Mouse (Mus musculus) embryonic facial prominence, embryonic 14.5 days (tissue): ENCODE measurements around the gene Map3k13. TPM values are rescaled to one million over a fixed set of nuclear protein-coding genes. Genes with fewer than 3 reads are reported as not detected.

Source experiments
- ATAC-seq: fragments of 200-750 bp; cut with Nextera tagmentation; 2 replicates; pipeline ENCODE4 v1.8.0; 2017; ENCODE audit warnings: low read depth, moderate number of reproducible peaks, moderate TSS enrichment
- DNase-seq: peaks from one replicate; pipeline ENCODE4 v3.0.0-alpha.2; 2015; ENCODE audit warnings: low spot score
- H3K27ac ChIP-seq: fragments of 300-500 bp; sonication (generic); replicated peaks from 2 replicates; pipeline ENCODE4 v1.5.1; 2014; ENCODE audit warnings: low read depth, mild to moderate bottlenecking, low read length, moderate library complexity
- H3K27me3 ChIP-seq: fragments of 300-500 bp; sonication (generic); replicated peaks from 2 replicates; pipeline ENCODE4 v1.6.1; 2014; ENCODE audit warnings: low read length; ENCODE audit not compliant: control insufficient read depth, insufficient read depth
- H3K36me3 ChIP-seq: fragments of 300-500 bp; sonication (generic); 2 replicates; pipeline ENCODE4 v1.6.1; 2014; ENCODE audit warnings: low read length, mixed read lengths; ENCODE audit not compliant: control insufficient read depth, insufficient read depth
- H3K4me1 ChIP-seq: fragments of 300-500 bp; sonication (generic); 2 replicates; pipeline ENCODE4 v1.6.1; 2014; ENCODE audit warnings: antibody characterized with exemption, low read length; ENCODE audit not compliant: control insufficient read depth, insufficient read depth
- H3K4me2 ChIP-seq: fragments of 300-500 bp; sonication (generic); 2 replicates; pipeline ENCODE4 v1.6.1; 2014; ENCODE audit warnings: low read depth, mild to moderate bottlenecking, low read length, moderate library complexity, mixed read lengths
- H3K4me3 ChIP-seq: fragments of 300-500 bp; sonication (generic); 2 replicates; pipeline ENCODE4 v1.5.1; 2014; ENCODE audit warnings: low read depth, mild to moderate bottlenecking, low read length
- H3K9ac ChIP-seq: fragments of 300-500 bp; sonication (generic); 2 replicates; pipeline ENCODE4 v1.6.1; 2014; ENCODE audit warnings: low read depth, mild to moderate bottlenecking, low read length, moderate library complexity, mixed read lengths
- H3K9me3 ChIP-seq: fragments of 300-500 bp; sonication (generic); 2 replicates; pipeline ENCODE4 v1.6.1; 2016; ENCODE audit warnings: low read length; ENCODE audit not compliant: control insufficient read depth
- WGBS: fragments of 180-500 bp; shearing (Covaris S2); extraction: QIAGEN DNeasy Blood & Tissue Kit; methylation state at CpG from one replicate; pipeline ENCODE4 v1.1.7; 2014; 5-methylcytosine and 5-hydroxymethylcytosine counted together
- polyA plus RNA-seq: library from polyadenylated mRNA; unstranded; fragments of >200 nt; fragmentation: Nextera tagmentation; extraction: Ambion mirVana; gene quantifications from 2 replicates; pipeline ENCODE4 v1.2.1, GENCODE M21; 2014

Map3k13 gene
- polyA plus RNA-seq, 1 experiment from 2014 or later: 0.95 TPM

DNA sequence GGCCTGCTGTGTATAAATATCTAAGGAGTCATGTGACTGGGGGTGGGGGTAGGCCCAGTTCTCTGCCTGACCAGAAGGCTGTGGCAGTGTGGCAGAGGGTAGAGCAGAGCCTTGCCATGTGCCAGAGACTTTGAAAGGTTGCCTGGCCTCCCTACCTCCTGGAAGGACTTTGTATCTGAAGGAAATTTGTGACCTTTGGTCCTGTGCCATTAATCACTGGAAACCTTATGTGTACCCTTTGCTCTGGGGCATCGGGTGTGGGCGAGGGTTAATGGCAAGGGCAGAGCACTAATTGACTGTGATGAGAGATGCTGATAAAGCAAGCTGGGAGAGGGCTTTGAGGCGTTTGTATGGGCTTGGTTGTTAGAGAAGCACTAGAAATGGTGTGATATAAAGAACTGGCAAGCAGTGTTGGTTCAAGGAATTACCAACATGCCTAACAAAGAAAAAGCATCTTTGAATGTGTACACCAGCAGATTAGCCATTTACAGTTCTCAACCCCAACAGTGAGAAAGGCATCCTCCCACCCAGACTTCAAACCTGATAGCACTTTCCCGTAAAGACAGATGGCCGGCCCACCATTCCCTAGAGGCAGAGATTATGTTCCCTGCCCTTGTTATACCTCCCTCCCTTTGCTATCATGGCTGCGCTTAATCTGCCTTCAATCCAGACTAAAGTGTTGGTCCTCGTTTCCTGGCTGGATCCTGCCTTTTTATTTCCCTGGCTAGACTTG, 71.3 kb downstream of the Map3k13 start:
- H3K4me3 ChIP-seq: no peak overlapping the region
- DNase-seq (no peak), ATAC-seq (no peak)
- no peaks in the 10 kb centered on the region for H3K9me3 ChIP-seq
- peaks cover 5% of the 10 kb centered on the region; the same call in 1 of the 2 replicates for H3K4me1 ChIP-seq
- no peaks in the 10 kb centered on the region for H3K36me3 ChIP-seq
- no peaks in the 10 kb centered on the region for H3K27me3 ChIP-seq
- WGBS: 28% methylated on average over 7 of the region's 7 CpGs
- H3K4me2 ChIP-seq: no peak overlapping the region
- H3K9ac ChIP-seq: no peak overlapping the region
- H3K27ac ChIP-seq: no peak overlapping the region

- ATAC-seq (no peak), DNase-seq (no peak)
- H3K9me3 ChIP-seq: no peaks in the 10 kb centered on the region
- H3K4me3 ChIP-seq: no peak overlapping the region
- H3K4me1 ChIP-seq: peaks cover 5% of the 10 kb centered on the region; the same call in 1 of the 2 replicates
- no peak overlapping the region for H3K9ac ChIP-seq
- no peaks in the 10 kb centered on the region for H3K27me3 ChIP-seq
- no peak overlapping the region for H3K27ac ChIP-seq
- no peak overlapping the region for H3K4me2 ChIP-seq
- WGBS: 55% methylated on average over 11 of the region's 11 CpGs
- no peaks in the 10 kb centered on the region for H3K36me3 ChIP-seq
These were observed 71.9 kb downstream of the Map3k13 start for GRCm38 (mm10) chr16:21865983-21866575.

DNA sequence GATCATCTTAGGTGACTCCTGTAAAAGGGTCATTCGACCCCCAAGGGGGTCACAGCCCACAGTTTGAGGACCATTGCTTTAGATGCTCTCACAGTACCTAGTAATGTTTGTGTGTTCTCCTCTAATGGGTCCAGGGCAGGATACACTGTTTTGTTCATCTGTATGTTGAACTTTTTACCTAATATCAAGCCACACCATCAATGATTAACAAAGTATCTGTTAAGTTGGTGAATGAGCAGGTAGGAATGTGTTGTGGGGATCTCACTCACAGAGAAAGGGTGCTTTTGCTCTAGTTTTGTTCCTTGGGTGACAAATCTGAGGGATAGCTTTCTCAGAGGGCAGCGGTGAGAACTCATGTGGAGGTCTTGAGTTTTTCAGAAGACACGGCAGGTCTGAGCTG, 73.6 kb downstream of the Map3k13 start:
- Histone ChIP-seq H3K27ac (no peak overlapping the region), H3K4me3 (no peak overlapping the region), H3K4me1 (peaks cover 5% of the 10 kb centered on the region; the same call in 1 of the 2 replicates), H3K9me3 (no peaks in the 10 kb centered on the region), H3K36me3 (no peaks in the 10 kb centered on the region), H3K4me2 (no peak overlapping the region), H3K27me3 (no peaks in the 10 kb centered on the region), H3K9ac (no peak overlapping the region)
- 88% methylated on average over 3 of the region's 3 CpGs for WGBS
- ATAC-seq (no peak), DNase-seq (no peak)

DNA sequence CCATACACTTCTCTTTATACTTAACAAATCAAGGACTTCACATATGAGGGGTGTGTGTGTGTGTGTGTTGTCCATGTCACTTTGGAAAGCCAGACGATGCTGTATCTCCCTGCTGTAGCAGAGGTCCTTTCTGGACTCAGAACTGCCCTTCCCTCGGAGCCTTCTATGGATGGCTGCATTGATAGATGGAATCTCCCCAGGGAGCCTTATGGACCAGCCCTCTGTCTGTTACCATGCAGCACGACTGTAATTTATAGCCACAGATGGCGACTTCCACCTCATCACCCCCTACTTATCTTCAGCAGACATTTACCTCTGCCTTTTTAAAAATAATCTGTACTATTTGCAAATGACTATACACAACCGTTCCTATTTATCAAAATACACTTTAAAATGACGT, 74.5 kb downstream of the Map3k13 start:
- Histone ChIP-seq H3K4me2 (no peak overlapping the region), H3K9me3 (no peaks in the 10 kb centered on the region), H3K4me3 (no peak overlapping the region), H3K4me1 (peaks cover 5% of the 10 kb centered on the region; the same call in 1 of the 2 replicates), H3K27me3 (no peaks in the 10 kb centered on the region), H3K9ac (no peak overlapping the region), H3K36me3 (no peaks in the 10 kb centered on the region), H3K27ac (no peak overlapping the region)
- WGBS: 48% methylated on average over 6 of the region's 6 CpGs
- no peak for ATAC-seq
- DNase-seq: peak; percentile 31

- no peaks in the 10 kb centered on the region for H3K27me3 ChIP-seq
- H3K36me3 ChIP-seq: no peaks in the 10 kb centered on the region
- peaks cover 5% of the 10 kb centered on the region; the same call in 1 of the 2 replicates for H3K4me1 ChIP-seq
- WGBS: 6% methylated on average over 4 of the region's 4 CpGs
- H3K27ac ChIP-seq: no peak overlapping the region
- peak; percentile 79 for DNase-seq
- ATAC-seq: peak; percentile 93
- no peaks in the 10 kb centered on the region for H3K9me3 ChIP-seq
- no peak overlapping the region for H3K9ac ChIP-seq
- H3K4me3 ChIP-seq: no peak overlapping the region
- H3K4me2 ChIP-seq: no peak overlapping the region
These were observed 75.7 kb downstream of the Map3k13 start for GRCm38 (mm10) chr16:21869879-21870278.

- no peak for ATAC-seq
These were observed 83.6 kb downstream of the Map3k13 start for GRCm38 (mm10) chr16:21877735-21878134.

DNA sequence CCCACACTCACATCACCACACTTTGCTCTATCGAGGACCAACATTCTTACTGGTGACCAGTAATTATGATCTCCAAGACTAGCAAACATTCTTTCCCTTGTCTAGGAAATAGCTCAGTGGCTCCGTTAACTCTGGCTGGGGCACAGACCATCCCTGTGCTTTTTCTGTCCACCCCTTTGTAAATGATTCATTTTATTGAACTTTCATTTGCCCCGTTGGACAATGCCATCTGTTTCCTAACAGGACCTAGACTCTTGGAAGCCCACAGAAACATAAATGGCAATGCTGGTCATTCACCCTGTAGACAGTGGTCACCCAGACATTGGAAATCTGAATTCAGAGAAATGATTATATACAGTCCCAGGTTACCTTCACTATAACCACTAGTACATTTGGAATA, 84.7 kb downstream of the Map3k13 start:
- 82% methylated on average over 3 of the region's 3 CpGs for WGBS
- ATAC-seq: no peak
- no peak for DNase-seq
- Histone ChIP-seq H3K9ac (no peak overlapping the region), H3K36me3 (no peaks in the 10 kb centered on the region), H3K4me1 (no peaks in the 10 kb centered on the region), H3K4me3 (no peak overlapping the region), H3K4me2 (no peak overlapping the region), H3K27ac (no peak overlapping the region), H3K9me3 (no peaks in the 10 kb centered on the region), H3K27me3 (no peaks in the 10 kb centered on the region)

More at GRCm38 (mm10) chr16:21877735-21878134, 83.6 kb downstream of the Map3k13 start:
- Histone ChIP-seq H3K4me2 (no peak overlapping the region), H3K4me1 (no peaks in the 10 kb centered on the region), H3K4me3 (no peak overlapping the region), H3K9me3 (no peaks in the 10 kb centered on the region), H3K36me3 (no peaks in the 10 kb centered on the region), H3K9ac (no peak overlapping the region), H3K27me3 (no peaks in the 10 kb centered on the region), H3K27ac (no peak overlapping the region)
- 96% methylated on average over 3 of the region's 3 CpGs for WGBS
- no peak for DNase-seq

DNA sequence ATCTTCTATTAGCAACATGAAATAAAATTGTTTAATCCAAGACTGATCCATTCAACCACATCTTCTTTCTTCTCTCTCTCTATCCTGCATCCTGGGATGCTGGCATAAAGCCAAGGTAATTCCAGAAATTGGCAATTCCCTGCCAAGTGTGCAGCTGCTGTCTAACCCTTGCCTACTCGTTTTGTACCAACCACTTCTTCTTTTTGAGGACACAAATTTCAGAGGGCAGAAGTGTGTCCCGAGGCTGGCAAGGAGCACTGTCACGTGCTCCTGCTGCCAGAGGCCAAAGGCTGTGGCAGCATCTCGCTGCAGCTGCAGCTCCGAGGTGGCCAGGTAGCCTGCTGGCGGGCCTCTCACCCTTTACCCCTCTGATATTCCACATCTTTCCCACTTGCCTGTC, 87.0 kb downstream of the Map3k13 start:
- ATAC-seq (no peak), DNase-seq (peak; percentile 61)
- H3K4me1 ChIP-seq: no peaks in the 10 kb centered on the region
- no peaks in the 10 kb centered on the region for H3K27me3 ChIP-seq
- H3K4me3 ChIP-seq: no peak overlapping the region
- H3K36me3 ChIP-seq: no peaks in the 10 kb centered on the region
- H3K9me3 ChIP-seq: no peaks in the 10 kb centered on the region
- H3K4me2 ChIP-seq: no peak overlapping the region
- H3K27ac ChIP-seq: no peak overlapping the region
- 48% methylated on average over 6 of the region's 6 CpGs for WGBS
- peak overlapping the region; percentile 19; the same call in 1 of the 2 replicates for H3K9ac ChIP-seq
